Mouse (Mus musculus) erythroblast, embryonic 14.5 days (primary cell): ENCODE measurements around the gene A030003K21Rik.

Source experiments
- GATA1 ChIP-seq: IDR thresholded peaks from 2 replicates; pipeline ENCODE4 v1.6.1; 2012; ENCODE audit warnings: low read length, inconsistent platforms, mixed read lengths
- TAL1 ChIP-seq: IDR thresholded peaks from 3 replicates; pipeline ENCODE4 v1.6.1; 2012; ENCODE audit warnings: low read length, inconsistent platforms, mixed read lengths

DNA sequence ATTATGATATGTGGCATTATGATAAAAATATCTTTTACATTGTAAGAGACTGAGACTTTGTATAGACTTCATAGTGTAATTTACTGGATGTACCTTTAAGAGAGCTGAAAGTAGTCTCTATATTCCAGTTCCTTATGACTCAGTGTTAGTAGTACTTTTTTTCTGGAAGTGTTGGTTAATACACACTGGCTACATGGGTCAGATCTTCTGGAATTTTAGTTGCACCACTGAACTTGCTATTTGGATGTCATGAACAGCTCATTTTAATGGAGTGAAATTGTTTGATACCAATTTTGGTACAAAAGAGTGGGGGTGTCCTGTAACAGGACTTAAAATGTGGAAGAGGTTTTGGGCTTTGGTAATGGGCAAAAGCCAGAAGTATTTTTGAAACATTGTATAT lies 34.7 kb upstream of the A030003K21Rik start:
- TF ChIP-seq TAL1 (no peak), GATA1 (no peak)
